Mouse (Mus musculus) cerebellum, adult 2 months (tissue): ENCODE data around the gene Mcm8.

Source experiments
- CTCF ChIP-seq: fragments of 200-500 bp; IDR thresholded peaks from 2 replicates; pipeline ENCODE4 v1.5.1; 2011; ENCODE audit warnings: low read depth, mild to moderate bottlenecking, control low read depth, low read length, moderate library complexity, borderline replicate concordance; ENCODE audit not compliant: insufficient read depth
- POLR2A ChIP-seq: fragments of 200-500 bp; IDR thresholded peaks from 2 replicates; pipeline ENCODE4 v1.6.1; 2011; ENCODE audit warnings: low read length, control low read depth, borderline replicate concordance; ENCODE audit not compliant: insufficient read depth

GRCm38 (mm10) chr2:132869682-132870081 is 53.7 kb downstream of the Mcm8 start:
- TF ChIP-seq CTCF (no peak), POLR2A (no peak)
